Mouse (Mus musculus) bone marrow macrophage, adult 2 months (primary cell): Measurements from ENCODE around the gene Metap1.

ENCODE experiments used
- CTCF ChIP-seq: IDR thresholded peaks from 2 replicates; pipeline ENCODE4 v1.5.1; 2012; ENCODE audit warnings: low read depth, mild to moderate bottlenecking, low read length, moderate library complexity
- POLR2A ChIP-seq: IDR thresholded peaks from 2 replicates; pipeline ENCODE4 v1.6.1; 2012; ENCODE audit warnings: mild to moderate bottlenecking, low read depth, low read length, borderline replicate concordance

GRCm38 (mm10) chr3:138430360-138430976 is 58.8 kb downstream of the Metap1 start:
- no peak for TF ChIP-seq CTCF
- no peak for TF ChIP-seq POLR2A
